Mouse (Mus musculus) layer of hippocampus, adult 2 months (tissue): ENCODE results near the gene Golga2. TPM values are rescaled to one million over a fixed set of nuclear protein-coding genes. Genes with fewer than 3 reads are reported as not detected.

Source experiments
- DNase-seq, 2 experiments: peaks; one replicate each; pipeline ENCODE4 v3.0.0; 2022; ENCODE audit warnings: low spot score in 2 of 2
- H3K27ac ChIP-seq: fragments of 200-600 bp; 2 replicates; pipeline ENCODE4 v1.8.1; 2022
- H3K4me3 ChIP-seq: fragments of 200-600 bp; 2 replicates; pipeline ENCODE4 v1.8.1; 2022; ENCODE audit warnings: mild to moderate bottlenecking
- CTCF ChIP-seq: fragments of 200-600 bp; conservative IDR thresholded peaks from 2 replicates; pipeline ENCODE4 v1.8.1; 2022; ENCODE audit warnings: antibody characterized with exemption, mild to moderate bottlenecking, moderate library complexity
- microRNA-seq, 2 experiments: library from miRNA; unstranded; fragments of <30 nt; microRNA quantifications; one replicate each; pipeline ENCODE4 v1.2.0; 2021
- total RNA-seq, 2 experiments: library from RNA; stranded (reverse); gene quantifications; 2 replicates each; pipeline ENCODE4 v1.2.3; 2021

The Golga2 gene
- total RNA-seq, 2 experiments from 2014 or later, result 87.9 TPM

DNA sequence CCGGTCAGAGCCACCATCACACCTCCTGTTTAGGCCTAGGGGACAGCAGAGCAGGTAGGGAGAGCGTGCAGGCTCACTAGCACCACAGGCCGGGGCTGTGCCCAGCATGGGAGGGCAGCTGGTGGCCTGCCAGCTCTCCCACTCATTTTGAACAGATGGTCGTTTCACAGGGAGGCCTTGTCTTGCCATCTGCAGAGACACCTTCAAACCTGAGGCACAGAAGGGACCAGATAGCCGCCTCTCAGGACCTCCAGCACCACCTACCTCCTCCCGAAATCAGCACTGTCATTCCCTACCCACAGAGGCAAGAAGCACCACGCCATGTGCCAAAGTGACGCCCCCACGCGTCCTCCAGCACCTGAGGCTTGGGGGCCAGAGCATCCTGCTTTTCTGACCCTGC, 56.9 kb downstream of the Golga2 start:
- H3K27ac ChIP-seq, result peak overlapping the region; percentile 94
- TF ChIP-seq CTCF, result no peak
- DNase-seq, result no peak
- no peak overlapping the region for H3K4me3 ChIP-seq

DNA sequence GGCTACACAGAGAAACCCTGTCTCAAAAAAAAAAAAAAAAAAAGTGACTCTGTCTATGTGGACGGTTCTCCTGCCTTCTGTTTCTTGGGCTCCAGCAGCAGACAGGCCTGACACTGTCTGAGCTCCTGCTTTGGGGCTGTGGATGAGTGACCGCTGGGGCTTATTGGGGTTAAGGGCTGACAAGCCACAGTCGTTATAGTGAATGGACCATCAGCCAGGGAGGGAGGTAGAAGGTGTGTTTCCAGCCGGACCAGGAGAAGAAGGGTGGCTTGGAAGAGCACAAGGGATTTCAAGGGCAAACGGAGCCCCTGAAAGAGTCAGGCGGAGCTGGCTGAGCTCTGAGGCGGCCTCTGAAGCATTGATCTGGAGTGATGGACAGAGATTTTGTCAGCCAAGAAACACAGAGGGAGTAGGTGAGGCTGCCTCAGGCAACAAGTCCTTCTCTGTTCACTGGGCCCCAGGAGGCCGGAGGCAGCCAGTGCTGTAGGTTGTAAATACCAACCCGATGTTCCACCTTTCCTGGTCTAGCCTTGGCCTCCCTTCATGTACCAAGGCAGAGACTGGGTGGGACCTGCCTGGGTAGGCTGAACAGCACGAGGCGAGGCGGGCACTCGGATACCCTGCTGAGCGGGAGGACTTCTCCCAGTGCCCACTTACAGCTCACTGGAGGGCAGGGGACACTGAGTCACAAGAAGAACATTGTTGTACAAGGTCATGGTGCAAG, 57.6 kb downstream of the Golga2 start:
- TF ChIP-seq CTCF, result no peak
- DNase-seq, result no peak
- H3K4me3 ChIP-seq, result no peak overlapping the region

DNA sequence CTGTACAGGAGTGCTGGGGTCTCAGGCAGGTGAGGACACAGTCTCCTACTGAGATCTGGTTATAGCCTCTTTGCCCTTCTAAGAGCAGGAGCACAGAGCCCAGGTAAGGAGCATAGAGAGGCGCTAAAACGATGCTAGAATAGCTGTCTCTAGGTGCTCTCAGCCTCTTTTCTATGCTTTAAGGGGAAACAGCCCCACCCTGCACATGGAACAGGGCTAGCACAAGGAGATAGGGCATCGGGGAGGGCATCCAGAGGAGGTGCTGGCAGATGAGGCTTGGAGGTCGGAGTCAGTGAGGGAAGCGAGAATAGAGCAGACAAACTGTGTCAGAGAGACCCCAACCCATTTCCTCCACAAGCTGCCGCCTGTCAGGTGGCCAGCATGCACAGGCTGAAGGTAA, 59.8 kb downstream of the Golga2 start:
- TF ChIP-seq CTCF, result no peak
- DNase-seq, result no peak
- H3K4me3 ChIP-seq, result peak overlapping the region; percentile 98; the same call in 1 of the 2 replicates
- H3K27ac ChIP-seq, result peak overlapping the region; percentile 99

More for the DNA sequence above, 57.6 kb downstream of the Golga2 start:
- H3K27ac ChIP-seq, result peak overlapping the region; percentile 94

DNA sequence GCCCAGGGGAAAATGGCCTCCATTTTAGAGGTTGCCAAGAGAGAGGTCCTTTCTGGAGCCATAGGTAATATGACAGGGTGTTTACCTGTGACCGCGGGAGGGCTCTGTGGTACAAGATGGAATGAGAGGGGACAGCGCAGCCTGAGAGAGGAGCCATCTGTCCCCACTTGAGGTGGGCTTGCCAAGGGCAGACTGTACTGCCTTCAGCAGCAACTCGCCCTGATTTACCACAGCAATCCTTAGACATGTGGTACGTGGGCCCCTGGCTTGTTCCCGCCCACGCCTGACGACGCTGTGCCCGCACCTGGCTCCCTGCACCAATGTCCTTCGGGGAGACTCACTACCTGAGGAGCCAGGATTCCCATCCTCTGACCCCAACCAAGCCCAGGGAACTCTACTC, 61.1 kb downstream of the Golga2 start:
- peak overlapping the region; percentile 98 for H3K4me3 ChIP-seq
- no peak for TF ChIP-seq CTCF
- H3K27ac ChIP-seq, result peak overlapping the region; percentile 99
- DNase-seq, result no peak

DNA sequence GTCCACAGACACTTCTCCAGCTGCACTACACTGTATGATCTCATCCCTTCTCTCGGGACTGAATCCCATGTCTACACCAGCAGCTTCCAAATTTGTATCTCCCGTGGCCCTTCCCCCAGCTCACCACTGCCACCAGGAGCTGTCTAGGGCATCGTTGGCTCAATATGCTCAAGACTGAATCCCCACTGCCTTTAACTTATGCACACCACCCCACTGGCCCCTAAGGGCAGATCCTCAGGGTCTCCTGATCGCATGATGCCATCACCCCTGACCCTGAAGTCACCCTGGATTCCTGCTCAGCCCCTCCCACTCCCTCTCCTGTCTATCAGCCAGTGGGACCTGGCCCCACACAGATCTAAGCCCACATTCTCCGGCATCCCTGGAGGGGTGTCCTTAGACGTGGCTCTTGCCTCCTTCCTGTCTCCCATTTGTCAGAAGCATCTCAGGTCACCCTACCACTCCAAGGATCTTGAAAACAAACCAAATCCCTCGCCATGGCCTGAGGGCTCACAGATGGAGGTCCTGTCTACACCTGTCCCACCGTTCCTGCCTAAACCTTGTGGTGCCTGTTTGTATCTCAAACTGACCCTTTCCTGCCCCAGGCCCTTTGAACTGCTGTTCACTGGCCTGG, 62.6 kb downstream of the Golga2 start:
- peak overlapping the region; percentile 98 for H3K4me3 ChIP-seq
- peak overlapping the region; percentile 99 for H3K27ac ChIP-seq
- no peak for DNase-seq
- TF ChIP-seq CTCF, result no peak

DNA sequence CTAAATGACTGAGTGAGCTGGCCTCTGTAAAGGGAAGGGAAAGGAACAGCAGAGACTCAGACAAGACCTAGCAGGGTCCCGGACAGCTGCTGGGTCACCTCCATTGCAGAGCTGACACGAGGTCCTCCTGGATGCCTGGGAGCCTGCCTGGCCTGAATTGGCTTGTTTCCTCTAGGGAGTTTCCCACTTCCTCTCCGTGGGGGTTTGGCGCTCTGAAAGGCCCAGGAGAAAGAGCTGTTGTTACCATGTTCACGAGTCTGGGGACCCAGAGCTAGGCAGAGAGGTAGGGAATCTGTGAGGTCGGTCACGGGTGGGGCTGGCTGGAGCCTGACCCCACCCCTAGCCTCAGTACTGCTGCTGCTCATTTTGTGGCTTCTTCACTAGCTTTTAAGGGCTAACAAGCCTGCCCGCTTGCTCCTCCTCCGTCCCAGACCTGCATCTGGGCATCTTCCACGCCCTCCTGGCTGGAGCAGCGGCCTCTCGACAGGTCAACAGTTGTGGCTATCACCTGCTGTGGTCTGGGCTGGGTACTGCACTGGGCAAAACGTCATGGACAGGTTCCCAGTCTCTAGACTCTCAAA, 63.4 kb downstream of the Golga2 start:
- Histone ChIP-seq H3K4me3 (peak overlapping the region; percentile 98), H3K27ac (peak overlapping the region; percentile 99)
- DNase-seq, result no peak
- TF ChIP-seq CTCF, result no peak

DNA sequence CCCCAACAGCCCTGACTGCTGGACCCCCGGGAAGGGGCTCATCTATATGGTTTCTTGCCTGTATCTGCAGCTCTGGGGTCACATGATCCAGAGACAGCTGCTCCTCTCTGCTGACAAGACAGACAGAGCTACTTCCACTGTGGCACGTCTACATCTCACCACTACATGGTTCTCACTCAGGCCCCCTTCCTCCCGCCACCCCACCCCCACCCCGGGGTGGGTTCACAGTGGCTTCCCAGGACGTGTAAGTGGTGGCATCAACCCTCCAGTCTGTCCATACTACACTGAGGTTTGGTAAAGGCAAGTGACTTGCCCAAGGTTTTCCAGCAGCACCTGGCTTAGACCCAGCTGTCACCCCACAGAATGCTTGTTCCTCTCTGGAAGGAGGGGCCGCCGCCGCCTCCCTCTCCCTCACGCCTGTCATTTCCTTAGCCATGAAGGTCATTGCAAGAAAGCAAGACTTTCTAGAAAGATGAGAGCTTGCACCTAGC, 64.3 kb downstream of the Golga2 start:
- DNase-seq, result no peak
- Histone ChIP-seq H3K27ac (peak overlapping the region; percentile 99), H3K4me3 (peak overlapping the region; percentile 98)
- no peak for TF ChIP-seq CTCF

DNA sequence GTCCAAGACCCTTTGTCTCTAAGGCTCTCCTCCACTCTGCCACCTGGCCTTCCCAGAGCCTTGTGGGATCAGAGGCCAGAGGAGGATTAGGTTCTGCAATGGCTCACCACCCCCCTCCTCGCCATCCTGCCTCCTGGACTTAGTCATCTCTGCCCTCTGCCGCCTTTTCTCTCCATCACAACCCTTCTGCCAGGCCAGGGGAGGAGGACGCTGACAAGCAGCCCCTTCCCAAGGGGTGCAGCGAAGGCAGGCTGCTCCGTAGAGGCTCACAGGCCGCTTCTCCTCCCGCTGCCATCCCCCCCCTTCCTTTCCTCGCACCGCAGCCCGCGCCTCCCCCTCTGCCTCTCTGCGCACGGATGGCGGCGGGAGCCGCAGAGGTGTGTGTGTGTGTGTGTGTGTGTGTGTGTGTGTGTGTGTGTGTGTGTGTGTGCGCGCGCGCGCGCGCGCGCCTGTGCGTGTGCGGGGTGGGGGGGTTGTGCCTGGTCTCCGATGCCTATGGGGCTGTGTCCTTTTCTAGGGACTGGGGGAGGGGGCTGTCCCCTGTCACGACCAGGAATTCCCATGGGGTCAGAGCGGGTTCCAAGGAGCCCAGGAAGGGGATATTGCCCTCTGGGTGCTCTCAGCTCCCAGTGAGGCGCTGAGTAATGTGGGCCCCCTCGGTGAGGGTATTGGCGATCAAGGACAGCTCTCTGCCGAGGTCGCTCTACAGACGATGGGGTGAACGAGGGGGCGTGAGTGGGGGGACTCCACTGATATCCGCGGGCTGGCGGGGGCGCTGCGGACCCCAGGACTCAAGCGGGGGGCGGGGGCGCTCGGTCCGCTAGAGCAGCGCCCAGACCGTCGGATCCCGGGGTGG, 65.2 kb downstream of the Golga2 start, which contains the start of gene Ciz1:
TSS of gene Ciz1 (plus strand) at position 177 of the 856 bp plus-strand sequence.
- DNase-seq, result peak in 1 of 2 experiments; percentile 71
- H3K27ac ChIP-seq, result peak within 1 kb of the TSS; percentile 99
- H3K4me3 ChIP-seq, result peak within 1 kb of the TSS; percentile 98
- no peak for TF ChIP-seq CTCF

DNA sequence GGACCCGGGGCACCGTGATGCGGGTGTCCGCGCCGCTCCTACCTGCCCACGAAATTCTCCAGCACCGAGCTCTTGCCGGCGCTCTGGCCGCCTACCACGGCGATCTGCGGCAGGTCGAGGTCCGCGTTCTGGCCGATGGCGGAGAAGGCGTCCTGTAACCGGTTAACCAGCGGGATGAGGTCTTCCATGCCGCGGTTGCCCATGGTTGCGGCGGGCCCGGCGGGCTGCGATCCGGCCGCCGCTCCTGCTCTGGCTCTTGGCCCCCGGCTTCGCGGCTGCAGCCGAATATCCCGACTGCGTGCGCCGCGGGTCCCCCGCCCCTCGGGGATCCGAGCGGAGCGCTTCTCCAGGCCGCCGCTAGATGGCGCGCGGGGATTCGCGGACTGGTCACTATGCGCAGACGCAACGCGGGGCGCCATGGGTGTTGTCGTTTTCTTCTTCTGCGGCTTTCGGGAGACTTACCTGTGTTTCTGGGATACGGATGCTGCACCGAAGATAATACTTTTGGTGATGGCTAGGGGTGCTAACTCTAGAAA, 65.9 kb downstream of the Golga2 start, which contains the start of gene Dnm1:
TSS of gene Dnm1 (minus strand) at position 332 of the 536 bp plus-strand sequence.
- Histone ChIP-seq H3K27ac (peak within 1 kb of the TSS; percentile 99), H3K4me3 (peak within 1 kb of the TSS; percentile 98)
- peak; percentile 100 for TF ChIP-seq CTCF
- DNase-seq, result peak; percentile 93 to 98

DNA sequence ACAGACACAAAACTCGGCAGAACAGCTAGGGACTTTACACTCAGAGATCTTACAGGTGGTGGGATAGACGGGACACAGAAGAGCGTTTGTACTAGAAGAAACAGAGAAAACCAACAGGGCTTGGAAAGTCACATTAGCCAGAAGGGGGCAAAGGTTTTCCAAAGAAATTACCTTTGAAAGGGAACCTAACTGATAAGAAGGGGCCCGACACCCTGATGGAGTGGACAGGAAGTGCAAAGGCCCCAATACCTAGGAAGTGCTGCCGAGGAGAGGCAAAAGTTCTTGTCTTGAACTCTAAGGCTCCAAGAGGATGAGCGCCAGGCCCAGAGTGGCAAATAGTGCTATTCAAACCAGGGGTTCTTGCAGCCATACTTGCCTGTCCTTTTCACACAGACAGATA, 66.7 kb downstream of the Golga2 start:
- TF ChIP-seq CTCF, result no peak
- Histone ChIP-seq H3K27ac (peak overlapping the region; percentile 99), H3K4me3 (no peak overlapping the region; the same call in 1 of the 2 replicates)
- no peak for DNase-seq

DNA sequence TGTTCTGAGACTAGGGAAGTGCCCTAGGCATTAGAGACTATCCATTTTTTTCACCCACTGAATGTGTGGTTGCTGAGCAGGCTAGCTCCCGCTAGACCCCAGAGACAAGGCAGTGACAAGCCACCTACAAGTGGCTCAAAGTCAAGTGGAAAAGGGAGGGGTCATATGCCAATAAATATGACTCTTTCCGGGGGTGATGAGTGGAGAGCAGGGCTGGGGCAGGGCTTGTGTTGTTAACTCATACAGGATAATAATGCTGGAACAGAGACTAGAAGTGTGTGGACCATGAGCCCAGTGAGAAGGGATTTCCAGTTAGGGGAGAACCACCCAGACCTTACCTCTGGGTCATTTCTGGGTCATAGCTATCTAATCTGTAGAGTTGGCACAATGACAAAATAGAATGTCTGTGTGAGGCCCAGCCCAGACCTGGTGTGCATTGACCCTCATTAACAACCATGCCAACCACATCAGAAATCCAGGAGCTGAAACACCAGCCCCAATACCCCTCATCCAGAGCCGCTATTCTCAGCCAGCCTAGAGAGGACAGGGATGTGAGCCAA, 67.2 kb downstream of the Golga2 start:
- no peak for DNase-seq
- TF ChIP-seq CTCF, result no peak
- Histone ChIP-seq H3K27ac (no peak overlapping the region), H3K4me3 (no peak overlapping the region)

DNA sequence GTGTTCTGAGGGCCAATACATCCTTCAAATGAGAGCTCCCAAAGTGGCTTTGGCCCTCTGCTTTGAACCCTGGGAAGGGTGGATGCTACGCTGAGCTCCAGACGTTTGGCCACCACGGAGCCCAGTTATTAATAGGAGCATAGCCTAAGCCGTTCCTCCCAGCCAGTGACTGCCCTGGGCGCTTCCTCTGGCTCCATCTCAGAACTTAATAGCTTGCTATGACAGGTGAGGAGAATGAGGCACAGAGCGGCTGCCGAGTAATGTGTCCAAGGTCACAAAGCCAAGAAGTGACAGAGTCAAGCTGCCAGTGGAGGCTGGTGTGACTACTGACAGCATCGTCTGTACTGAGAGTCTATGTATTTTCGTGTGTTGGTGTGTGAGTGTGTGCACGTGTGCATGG, 69.0 kb downstream of the Golga2 start:
- Histone ChIP-seq H3K27ac (no peak overlapping the region), H3K4me3 (no peak overlapping the region)
- no peak for TF ChIP-seq CTCF
- DNase-seq, result no peak

Small RNAs within 50 kb of the gene (microRNA-seq; reads per million reads assigned to microRNA genes)
- gene Gm23363 (0 to 0.32 reads per million in 2 experiments), gene Mir199b (0 to 0.37 reads per million in 2 experiments)

Other genes starting within 250 kb of the Golga2 start
- 1 to 10 TPM; 3.6 to 6.0 TPM for gene Fam78a, start 202.5 kb upstream of the Golga2 start, total RNA-seq
- 10 to 100 TPM; 20.2 to 21.8 TPM for gene Plpp7, start 191.9 kb upstream of the Golga2 start, total RNA-seq
- gene Prrc2b, start 136.3 kb upstream of the Golga2 start, total RNA-seq, result 100 to 1,000 TPM; 288 to 305 TPM
- 10 to 100 TPM; 23.4 to 24.1 TPM for gene Pomt1, start 50.8 kb upstream of the Golga2 start, total RNA-seq
- 10 to 100 TPM; 55.3 to 57.8 TPM for gene Uck1, start 27.2 kb upstream of the Golga2 start, total RNA-seq
- 100 to 1,000 TPM; 212 to 222 TPM for gene Swi5, start 691 bp downstream of the Golga2 start, total RNA-seq
- gene Ciz1, start 64.9 kb downstream of the Golga2 start, total RNA-seq, result 10 to 100 TPM; 75.3 to 92.7 TPM
- gene Dnm1, start 66.0 kb downstream of the Golga2 start, total RNA-seq, result 1,000 to 10,000 TPM; 1,274 to 1,381 TPM
- 100 to 1,000 TPM; 160 to 170 TPM for gene 1110008P14Rik, start 94.6 kb downstream of the Golga2 start, total RNA-seq
- gene Lcn2, start 100.9 kb downstream of the Golga2 start, total RNA-seq, result under 1 TPM in 1 of 2 experiments, not detected in 1; 0.69 TPM
- 10 to 100 TPM; 33.8 to 35.5 TPM for gene Ptges2, start 108.5 kb downstream of the Golga2 start, total RNA-seq
- gene Naif1, start 163.1 kb downstream of the Golga2 start, total RNA-seq, result 1 to 10 TPM; 4.3 to 4.5 TPM
- 10 to 100 TPM; 54.5 to 57.6 TPM for gene Slc25a25, start 164.1 kb downstream of the Golga2 start, total RNA-seq
- 10 to 100 TPM; 77.1 TPM for gene Fam102a, start 247.9 kb downstream of the Golga2 start, total RNA-seq